Mouse (Mus musculus): Measurements from ENCODE around the gene Cyb5r1.

Cyb5r1 gene

GRCm38 (mm10) chr1:134460294-134461284 is 55.2 kb downstream of the Cyb5r1 start:
- DNase-seq (ENCODE audit: low read depth, low spot score) = no peak

All from ES-CJ7 (cell line).